Comparison of ENCODE assay signal across 8 mouse cellular contexts in the genomic region with DNA sequence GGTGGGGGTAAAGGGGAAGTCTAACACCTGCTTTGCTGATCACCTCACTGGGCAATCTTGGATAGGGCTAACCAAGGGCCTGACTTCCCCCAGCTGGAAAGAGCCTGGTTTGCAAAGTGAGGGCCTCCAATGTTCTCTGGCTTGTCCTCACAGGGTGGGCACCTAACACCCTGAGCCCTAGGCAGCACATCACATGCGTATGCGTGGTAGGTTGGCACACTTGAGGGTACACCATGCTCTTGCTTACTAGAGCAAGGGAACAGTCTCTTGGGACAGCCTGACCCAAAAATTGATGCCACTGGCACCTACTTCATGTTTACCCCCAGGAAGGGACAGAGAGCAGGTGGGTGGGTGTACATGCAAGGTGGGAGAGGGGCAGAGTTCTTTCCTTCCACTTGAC. TPM values are rescaled to one million over a fixed set of nuclear protein-coding genes. Genes with fewer than 3 reads are reported as not detected.
A peak's percentile ranks its signal among the peaks of the same experiment; 100 is the strongest.
DNase-seq lines count a peak whose midpoint lies in the region; ATAC-seq and TF ChIP-seq lines count a peak whose summit lies in the region.

No protein-coding gene starts in this region.

- peak overlapping the region; percentile 99 for H3K27ac ChIP-seq in layer of hippocampus, adult 2 months
- no peak overlapping the region for H3K27ac ChIP-seq in embryonic facial prominence, embryonic 15.5 days (replicated peaks)
- H3K27ac ChIP-seq in limb, embryonic 10.5 days = no peak overlapping the region
- no peak overlapping the region for H3K27ac ChIP-seq in neural tube, embryonic 15.5 days (replicated peaks)

- TF ChIP-seq CTCF in layer of hippocampus, adult 2 months (conservative IDR thresholded peaks at IDR 0.05) = no peak

- peaks cover 25% of the 10 kb centered on the region for H3K4me1 ChIP-seq in embryonic facial prominence, embryonic 15.5 days
- H3K4me1 ChIP-seq in limb, embryonic 10.5 days = peaks cover 31% of the 10 kb centered on the region
- peaks cover 56% of the 10 kb centered on the region for H3K4me1 ChIP-seq in neural tube, embryonic 15.5 days

- H3K36me3 ChIP-seq in embryonic facial prominence, embryonic 15.5 days = no peaks in the 10 kb centered on the region
- H3K36me3 ChIP-seq in limb, embryonic 10.5 days = no peaks in the 10 kb centered on the region
- H3K36me3 ChIP-seq in neural tube, embryonic 15.5 days = no peaks in the 10 kb centered on the region

- peak overlapping the region; percentile 98 for H3K4me2 ChIP-seq in embryonic facial prominence, embryonic 15.5 days (replicated peaks)
- peak overlapping the region; percentile 74 for H3K4me2 ChIP-seq in neural tube, embryonic 15.5 days

- H3K9me3 ChIP-seq in embryonic facial prominence, embryonic 15.5 days (replicated peaks) = no peaks in the 10 kb centered on the region
- no peaks in the 10 kb centered on the region for H3K9me3 ChIP-seq in limb, embryonic 10.5 days (replicated peaks)
- H3K9me3 ChIP-seq in neural tube, embryonic 15.5 days (replicated peaks) = no peaks in the 10 kb centered on the region

- H3K27me3 ChIP-seq in embryonic facial prominence, embryonic 15.5 days = peaks cover 37% of the 10 kb centered on the region
- peaks cover 53% of the 10 kb centered on the region for H3K27me3 ChIP-seq in limb, embryonic 10.5 days (ENCODE audit: low read depth, poor library complexity, severe bottlenecking)
- H3K27me3 ChIP-seq in neural tube, embryonic 15.5 days (replicated peaks) = no peaks in the 10 kb centered on the region

- no peak overlapping the region for H3K9ac ChIP-seq in embryonic facial prominence, embryonic 15.5 days
- H3K9ac ChIP-seq in neural tube, embryonic 15.5 days (replicated peaks) = peak overlapping the region; percentile 87; the same call in 1 of the 2 replicates

- no peak for DNase-seq in layer of hippocampus, adult 2 months (ENCODE audit: low spot score in 2 of 2)
- DNase-seq in layer of hippocampus, postnatal 14 days (ENCODE audit: low spot score in 2 of 2) = no peak
- DNase-seq in limb, embryonic 10.5 days (ENCODE audit: low spot score) = no peak
- DNase-seq in cerebellum, adult 11 months = no peak
- DNase-seq in cerebellum, postnatal 36 days = no peak
- DNase-seq in left cerebral cortex, adult 8-10 months (ENCODE audit: low spot score in 2 of 2) = no peak

- 87% methylated on average over 2 of the region's 2 CpGs for WGBS in embryonic facial prominence, embryonic 15.5 days
- WGBS in limb, embryonic 10.5 days = 88% methylated on average over 2 of the region's 2 CpGs
- WGBS in neural tube, embryonic 15.5 days = 93% methylated on average over 2 of the region's 2 CpGs

- ATAC-seq in embryonic facial prominence, embryonic 15.5 days (ENCODE audit: insufficient number of reproducible peaks, low FRiP score, low TSS enrichment, low read depth) = no peak
- no peak for ATAC-seq in neural tube, embryonic 15.5 days (ENCODE audit: low FRiP score)

- H3K4me3 ChIP-seq in layer of hippocampus, adult 2 months = peak overlapping the region; percentile 65
- H3K4me3 ChIP-seq in embryonic facial prominence, embryonic 15.5 days (replicated peaks) = peak overlapping the region; percentile 60; the same call in 1 of the 2 replicates
- peak overlapping the region; percentile 6; the same call in 1 of the 2 replicates for H3K4me3 ChIP-seq in limb, embryonic 10.5 days
- H3K4me3 ChIP-seq in neural tube, embryonic 15.5 days (replicated peaks) = peak overlapping the region; percentile 73

RNA-seq across cellular contexts. Expression of a gene that starts 2.0 kb away (rescaled TPM):
- 100 to 1,000 TPM; 101 to 105 TPM for total RNA-seq in layer of hippocampus, adult 2 months (2021)
- total RNA-seq in layer of hippocampus, postnatal 14 days (2021) = 10 to 100 TPM; 85.1 to 85.6 TPM
- polyA plus RNA-seq in embryonic facial prominence, embryonic 15.5 days (2015; fragmentation: Nextera tagmentation; extraction: Ambion mirVana) = 11.8 and 12.0 TPM in 2 replicates
- 2.8 and 3.0 TPM in 2 replicates for polyA plus RNA-seq in limb, embryonic 10.5 days (2016; fragmentation: Nextera tagmentation; extraction: Ambion mirVana)
- polyA plus RNA-seq in neural tube, embryonic 15.5 days (2015; fragmentation: Nextera tagmentation; extraction: Ambion mirVana) = 9.4 and 12.6 TPM in 2 replicates
- total RNA-seq in left cerebral cortex, adult 8-10 months (2022) = 10 to 100 TPM; 47.3 to 55.4 (median 51.1) TPM

RNA-seq across cellular contexts. Expression of a gene that starts 46.6 kb away (rescaled TPM):
- total RNA-seq in layer of hippocampus, adult 2 months (2021) = 10 to 100 TPM; 55.7 to 56.2 TPM
- total RNA-seq in layer of hippocampus, postnatal 14 days (2021) = 10 to 100 TPM; 50.3 to 53.1 TPM
- 123 and 138 TPM in 2 replicates for polyA plus RNA-seq in embryonic facial prominence, embryonic 15.5 days (2015; fragmentation: Nextera tagmentation; extraction: Ambion mirVana)
- polyA plus RNA-seq in limb, embryonic 10.5 days (2016; fragmentation: Nextera tagmentation; extraction: Ambion mirVana) = 234 and 274 TPM in 2 replicates
- polyA plus RNA-seq in neural tube, embryonic 15.5 days (2015; fragmentation: Nextera tagmentation; extraction: Ambion mirVana) = 63.1 and 82.7 TPM in 2 replicates
- 10 to 100 TPM; 48.1 to 54.6 (median 51.3) TPM for total RNA-seq in left cerebral cortex, adult 8-10 months (2022)

RNA-seq across cellular contexts. Expression of a gene that starts 52.4 kb away (rescaled TPM):
- total RNA-seq in layer of hippocampus, adult 2 months (2021) = not detected
- total RNA-seq in layer of hippocampus, postnatal 14 days (2021) = not detected
- 6.3 and 7.0 TPM in 2 replicates for polyA plus RNA-seq in embryonic facial prominence, embryonic 15.5 days (2015; fragmentation: Nextera tagmentation; extraction: Ambion mirVana)
- 0.08 TPM in 1 of 2 replicates, not detected in the other for polyA plus RNA-seq in limb, embryonic 10.5 days (2016; fragmentation: Nextera tagmentation; extraction: Ambion mirVana)
- 1.2 TPM in 1 of 2 replicates, not detected in the other for polyA plus RNA-seq in neural tube, embryonic 15.5 days (2015; fragmentation: Nextera tagmentation; extraction: Ambion mirVana)
- total RNA-seq in left cerebral cortex, adult 8-10 months (2022) = under 1 TPM in 1 of 4 experiments, not detected in 3; 0.23 TPM

Comparison
In these comparisons a context has a peak if more than half of its experiments do, and no peak if none do; other contexts are left out.
1. H3K4me3 ChIP-seq: peak in every context shown above with its lines; median percentile 73 in neural tube, embryonic 15.5 days; 65 in layer of hippocampus, adult 2 months; 60 in embryonic facial prominence, embryonic 15.5 days; 6 in limb, embryonic 10.5 days.